Mouse (Mus musculus) limb, embryonic 11.5 days (tissue): ENCODE measurements around the gene Osbpl8. TPM values are rescaled to one million over a fixed set of nuclear protein-coding genes. Genes with fewer than 3 reads are reported as not detected.

Source experiments
- ATAC-seq: fragments of 200-750 bp; cut with Nextera tagmentation; 2 replicates; pipeline ENCODE4 v1.8.0; 2017; ENCODE audit warnings: low read depth; ENCODE audit not compliant: insufficient number of reproducible peaks, low FRiP score, low TSS enrichment
- DNase-seq: peaks from one replicate; pipeline ENCODE4 v3.0.0-alpha.2; 2015; ENCODE audit warnings: low spot score
- H3K27ac ChIP-seq: fragments of 300-500 bp; sonication (generic); replicated peaks from 2 replicates; pipeline ENCODE4 v1.5.1; 2014; ENCODE audit warnings: low read depth, mild to moderate bottlenecking, low read length
- H3K27me3 ChIP-seq: fragments of 300-500 bp; sonication (generic); 2 replicates; pipeline ENCODE4 v1.6.1; 2014; ENCODE audit warnings: mild to moderate bottlenecking, low read length, mixed read lengths; ENCODE audit not compliant: control insufficient read depth, insufficient read depth
- H3K36me3 ChIP-seq: fragments of 300-500 bp; sonication (generic); 2 replicates; pipeline ENCODE4 v1.6.1; 2014; ENCODE audit warnings: mild to moderate bottlenecking, low read length, moderate library complexity, mixed read lengths; ENCODE audit not compliant: control insufficient read depth, insufficient read depth
- H3K4me1 ChIP-seq: fragments of 300-500 bp; sonication (generic); 2 replicates; pipeline ENCODE4 v1.6.1; 2014; ENCODE audit warnings: low read length, mixed read lengths; ENCODE audit not compliant: control insufficient read depth, insufficient read depth
- H3K4me2 ChIP-seq: fragments of 300-500 bp; sonication (generic); 2 replicates; pipeline ENCODE4 v1.6.1; 2014; ENCODE audit warnings: low read depth, mild to moderate bottlenecking, moderate library complexity; ENCODE audit not compliant: severe bottlenecking
- H3K4me3 ChIP-seq: fragments of 300-500 bp; sonication (generic); 2 replicates; pipeline ENCODE4 v1.5.1; 2014; ENCODE audit warnings: low read depth, low read length
- H3K9ac ChIP-seq: fragments of 300-500 bp; sonication (generic); 2 replicates; pipeline ENCODE4 v1.6.1; 2014; ENCODE audit warnings: mild to moderate bottlenecking, low read length
- H3K9me3 ChIP-seq: fragments of 300-500 bp; sonication (generic); 2 replicates; pipeline ENCODE4 v1.6.1; 2016; ENCODE audit warnings: low read length; ENCODE audit not compliant: control insufficient read depth
- WGBS: fragments of 180-500 bp; shearing (Covaris S2); extraction: QIAGEN DNeasy Blood & Tissue Kit; methylation state at CpG from one replicate; pipeline ENCODE4 v1.1.7; 2014; 5-methylcytosine and 5-hydroxymethylcytosine counted together
- polyA plus RNA-seq: library from polyadenylated mRNA; unstranded; fragments of >200 nt; fragmentation: Nextera tagmentation; extraction: Ambion mirVana; gene quantifications from 2 replicates; pipeline ENCODE4 v1.2.1, GENCODE M21; 2014

Osbpl8 gene
- polyA plus RNA-seq, 1 experiment from 2014 or later: 9.1 TPM

GRCm38 (mm10) chr10:111139170-111139569 lies 25.4 kb upstream of the Osbpl8 start:
- Histone ChIP-seq H3K4me3 (no peak overlapping the region), H3K36me3 (no peaks in the 10 kb centered on the region), H3K9ac (no peak overlapping the region), H3K27me3 (no peaks in the 10 kb centered on the region), H3K4me2 (no peak overlapping the region), H3K4me1 (no peaks in the 10 kb centered on the region), H3K27ac (no peak overlapping the region), H3K9me3 (no peaks in the 10 kb centered on the region)
- ATAC-seq: no peak
- no peak for DNase-seq
- WGBS: 90% methylated on average over 1 of the region's 1 CpGs

- Histone ChIP-seq H3K4me3 (no peak overlapping the region), H3K4me1 (no peaks in the 10 kb centered on the region), H3K36me3 (no peaks in the 10 kb centered on the region), H3K4me2 (no peak overlapping the region), H3K27ac (no peak overlapping the region), H3K27me3 (no peaks in the 10 kb centered on the region), H3K9ac (no peak overlapping the region), H3K9me3 (no peaks in the 10 kb centered on the region)
- ATAC-seq: no peak
- DNase-seq: no peak
- 89% methylated on average over 5 of the region's 5 CpGs for WGBS
These were observed 24.7 kb upstream of the Osbpl8 start for GRCm38 (mm10) chr10:111139881-111140280.

GRCm38 (mm10) chr10:111144371-111144959 lies 20.1 kb upstream of the Osbpl8 start:
- WGBS: 81% methylated on average over 11 of the region's 11 CpGs

GRCm38 (mm10) chr10:111149761-111150160 lies 14.8 kb upstream of the Osbpl8 start:
- H3K4me2 ChIP-seq: no peak overlapping the region
- no peaks in the 10 kb centered on the region for H3K27me3 ChIP-seq
- no peaks in the 10 kb centered on the region for H3K9me3 ChIP-seq
- H3K9ac ChIP-seq: no peak overlapping the region
- H3K36me3 ChIP-seq: no peaks in the 10 kb centered on the region
- WGBS: 69% methylated on average over 5 of the region's 5 CpGs
- no peaks in the 10 kb centered on the region for H3K4me1 ChIP-seq
- ATAC-seq: no peak
- DNase-seq: no peak
- H3K4me3 ChIP-seq: no peak overlapping the region
- H3K27ac ChIP-seq: no peak overlapping the region

More at GRCm38 (mm10) chr10:111144371-111144959, 20.1 kb upstream of the Osbpl8 start:
- DNase-seq: no peak
- no peak overlapping the region for H3K27ac ChIP-seq
- H3K36me3 ChIP-seq: no peaks in the 10 kb centered on the region
- H3K27me3 ChIP-seq: no peaks in the 10 kb centered on the region
- no peak overlapping the region for H3K4me3 ChIP-seq
- H3K4me1 ChIP-seq: no peaks in the 10 kb centered on the region
- no peak for ATAC-seq
- H3K9ac ChIP-seq: no peak overlapping the region
- no peak overlapping the region for H3K4me2 ChIP-seq
- no peaks in the 10 kb centered on the region for H3K9me3 ChIP-seq

GRCm38 (mm10) chr10:111155065-111155464 lies 9.5 kb upstream of the Osbpl8 start:
- WGBS: 99% methylated on average over 3 of the region's 3 CpGs
- no peaks in the 10 kb centered on the region for H3K9me3 ChIP-seq
- H3K36me3 ChIP-seq: no peaks in the 10 kb centered on the region
- no peaks in the 10 kb centered on the region for H3K4me1 ChIP-seq
- no peak for DNase-seq
- no peak overlapping the region for H3K4me3 ChIP-seq
- H3K27me3 ChIP-seq: no peaks in the 10 kb centered on the region
- ATAC-seq: no peak
- no peak overlapping the region for H3K27ac ChIP-seq
- no peak overlapping the region for H3K4me2 ChIP-seq
- no peak overlapping the region for H3K9ac ChIP-seq

- DNase-seq (no peak), ATAC-seq (no peak)
- Histone ChIP-seq H3K4me1 (no peaks in the 10 kb centered on the region), H3K27ac (no peak overlapping the region), H3K4me3 (no peak overlapping the region), H3K9ac (no peak overlapping the region), H3K27me3 (no peaks in the 10 kb centered on the region), H3K9me3 (no peaks in the 10 kb centered on the region), H3K4me2 (no peak overlapping the region), H3K36me3 (no peaks in the 10 kb centered on the region)
- 72% methylated on average over 7 of the region's 7 CpGs for WGBS
These were observed 9.0 kb upstream of the Osbpl8 start for GRCm38 (mm10) chr10:111155571-111155970.

- no peaks in the 10 kb centered on the region for H3K4me1 ChIP-seq
- H3K27me3 ChIP-seq: no peaks in the 10 kb centered on the region
- H3K27ac ChIP-seq: no peak overlapping the region
- H3K4me2 ChIP-seq: no peak overlapping the region
- no peak overlapping the region for H3K4me3 ChIP-seq
- no peaks in the 10 kb centered on the region for H3K36me3 ChIP-seq
- ATAC-seq (no peak), DNase-seq (no peak)
- no peak overlapping the region for H3K9ac ChIP-seq
- no peaks in the 10 kb centered on the region for H3K9me3 ChIP-seq
- 87% methylated on average over 29 of the region's 29 CpGs for WGBS
These were observed 8.0 kb upstream of the Osbpl8 start for GRCm38 (mm10) chr10:111156394-111157190.

- no peaks in the 10 kb centered on the region for H3K27me3 ChIP-seq
- WGBS: 84% methylated on average over 7 of the region's 7 CpGs
- no peak for ATAC-seq
These were observed 7.3 kb upstream of the Osbpl8 start for GRCm38 (mm10) chr10:111157241-111157659.

More at GRCm38 (mm10) chr10:111157241-111157659, 7.3 kb upstream of the Osbpl8 start:
- Histone ChIP-seq H3K4me2 (no peak overlapping the region), H3K9ac (no peak overlapping the region), H3K4me3 (no peak overlapping the region), H3K27ac (no peak overlapping the region), H3K36me3 (no peaks in the 10 kb centered on the region), H3K9me3 (no peaks in the 10 kb centered on the region), H3K4me1 (no peaks in the 10 kb centered on the region)
- DNase-seq: no peak
